Mouse (Mus musculus) kidney, postnatal 10 days (tissue): ENCODE data around the gene Bivm.

Source experiments
- DNase-seq: peaks from one replicate; pipeline ENCODE4 v3.0.0; 2021; ENCODE audit warnings: mixed read lengths

Gene Bivm

DNA sequence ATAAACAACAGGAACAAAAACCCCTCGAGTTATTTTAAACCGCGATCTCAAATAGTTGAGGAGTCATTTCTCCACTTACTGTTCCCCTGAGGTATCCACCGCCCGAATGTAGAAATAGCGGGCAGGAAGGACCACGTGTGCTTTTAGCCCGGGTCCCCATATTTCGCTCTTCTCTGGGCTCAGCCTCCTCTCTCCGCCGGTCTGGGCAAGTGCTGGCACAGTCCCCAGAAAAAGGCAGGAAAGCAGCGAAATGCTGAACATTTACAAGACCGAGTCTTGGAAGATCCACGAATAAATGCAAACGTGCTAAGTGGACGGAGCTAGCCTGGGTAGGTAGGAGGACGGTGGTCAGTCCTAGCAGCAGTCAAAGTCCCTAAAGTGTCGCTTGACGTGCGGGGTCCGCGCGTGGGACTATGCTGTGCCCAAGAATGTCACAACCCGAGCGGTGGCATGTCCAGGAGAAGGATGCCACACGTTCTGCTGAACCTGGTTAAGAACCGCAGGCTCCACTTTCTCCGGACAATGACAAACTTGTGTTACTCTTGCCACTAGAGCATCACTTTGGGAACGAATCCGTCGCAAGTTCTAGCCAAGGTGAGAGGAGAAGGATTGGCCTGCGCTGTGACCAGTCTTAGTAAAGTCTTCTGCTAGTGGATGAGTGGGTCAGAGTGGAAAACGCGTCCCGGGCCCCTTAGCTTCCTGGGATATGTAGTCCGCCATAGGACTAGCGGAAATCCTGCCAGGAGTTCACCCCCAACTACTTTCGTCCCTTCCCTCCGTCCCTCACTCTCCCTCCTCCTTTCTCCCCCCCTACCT is at the start of gene Bivm, which contains the start of gene Kdelc1:
Gene Bivm (plus strand): TSS at position 719 of the 816 bp plus-strand sequence.
Gene Kdelc1 (minus strand): TSS at position 570 of the 816 bp plus-strand sequence.
- DNase-seq, result peak; percentile 93

DNA sequence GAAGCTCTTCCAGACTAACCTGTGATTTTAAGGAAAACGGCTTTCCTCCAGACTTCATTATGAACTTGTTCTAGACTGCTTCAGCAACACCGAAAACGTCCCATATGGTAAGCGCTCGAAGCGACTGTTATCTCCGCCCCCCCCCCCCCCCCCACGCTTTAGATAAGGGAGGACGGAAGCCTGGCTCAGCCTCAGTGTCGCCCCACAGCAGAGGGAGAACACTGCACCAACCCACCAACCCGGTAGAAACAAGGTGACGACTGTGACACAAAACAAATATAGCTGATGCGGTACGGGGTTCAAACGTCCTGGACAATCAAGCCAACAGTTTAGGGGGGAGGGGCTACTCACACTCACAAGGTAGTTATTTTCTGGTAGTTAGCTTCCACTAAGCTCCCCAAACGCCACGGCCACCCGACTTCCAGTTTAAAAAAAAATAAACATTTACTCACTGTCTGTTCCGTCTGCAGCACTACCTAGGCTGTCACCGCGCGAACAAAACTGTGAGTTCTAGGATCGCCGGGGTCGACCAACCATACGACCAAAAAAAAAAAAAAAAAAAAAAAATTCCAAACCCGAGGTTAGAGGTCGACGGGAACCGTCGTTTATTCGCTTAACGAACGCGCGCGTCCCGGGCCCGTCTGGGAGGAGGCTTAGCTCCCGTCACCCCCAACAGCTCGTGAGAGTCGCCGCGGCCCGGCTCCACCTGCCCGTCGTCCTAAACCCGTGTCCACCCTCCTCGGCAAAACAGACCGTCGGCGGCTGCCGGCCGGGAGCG is 17.1 kb upstream of the Bivm start:
- DNase-seq, result peak; percentile 47

DNA sequence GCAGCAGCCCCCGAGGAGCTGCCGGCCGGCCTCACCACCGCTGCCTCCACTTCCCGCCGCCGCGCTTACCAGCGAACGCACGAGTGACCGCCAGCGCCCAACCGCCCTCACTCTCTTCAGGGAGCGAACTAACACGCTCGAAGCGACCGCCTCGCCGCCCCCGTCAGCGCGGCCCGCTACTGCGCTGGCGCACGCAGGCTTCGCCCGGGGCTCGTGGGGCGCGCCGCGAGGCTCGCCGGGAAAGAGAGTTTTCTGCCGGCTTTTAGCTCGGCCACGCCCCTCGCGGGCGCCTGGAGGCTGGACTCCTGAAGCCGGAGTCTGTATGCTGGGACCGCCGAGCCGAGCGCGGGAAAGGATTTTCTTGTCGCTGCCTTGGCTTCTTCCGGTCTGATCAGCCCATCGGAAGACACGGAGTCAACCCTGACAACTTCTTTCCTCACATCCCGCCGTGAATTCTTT is 16.5 kb upstream of the Bivm start, which contains the start of gene Tex30:
Gene Tex30 (minus strand): TSS at position 183 of the 459 bp plus-strand sequence.
- peak; percentile 97 for DNase-seq

DNA sequence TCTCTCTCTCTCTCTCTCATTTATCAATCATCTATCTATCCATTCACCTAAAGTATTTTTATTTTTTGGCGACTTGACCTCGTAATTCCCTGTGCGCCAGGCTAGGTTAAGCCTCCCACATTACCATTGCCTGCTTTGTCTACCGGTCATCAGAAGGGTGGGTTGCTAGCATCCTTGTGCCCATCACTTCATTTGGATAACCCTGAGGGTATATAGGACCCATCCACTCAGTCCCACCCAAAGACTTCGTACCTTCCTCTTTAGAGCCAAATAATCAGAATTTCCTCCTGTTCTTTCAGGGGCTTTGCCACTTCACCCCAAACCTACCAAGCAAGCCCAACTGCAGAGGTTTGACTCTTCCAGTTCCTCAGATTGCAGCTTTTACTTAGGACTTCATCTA is 15.8 kb upstream of the Bivm start:
- DNase-seq, result no peak

DNA sequence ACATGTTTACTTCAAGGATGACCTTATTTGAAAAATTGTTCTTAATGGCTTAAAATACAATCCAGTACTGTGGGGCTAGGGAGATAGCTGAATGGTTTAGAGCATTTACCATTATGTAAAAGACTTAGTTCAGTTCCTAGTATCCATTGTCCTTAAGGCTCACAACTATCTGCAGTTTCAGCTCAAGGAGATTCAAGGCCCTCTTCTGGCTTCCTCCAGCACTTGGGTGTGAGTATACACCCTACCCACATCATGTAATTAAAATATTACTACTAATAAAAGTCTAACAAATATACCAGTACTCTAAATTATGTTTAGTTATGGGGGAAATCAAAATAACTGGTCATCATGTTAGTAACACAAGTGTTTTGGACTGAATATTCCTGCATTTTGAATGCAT is 1.2 kb upstream of the Bivm start:
- DNase-seq, result no peak

DNA sequence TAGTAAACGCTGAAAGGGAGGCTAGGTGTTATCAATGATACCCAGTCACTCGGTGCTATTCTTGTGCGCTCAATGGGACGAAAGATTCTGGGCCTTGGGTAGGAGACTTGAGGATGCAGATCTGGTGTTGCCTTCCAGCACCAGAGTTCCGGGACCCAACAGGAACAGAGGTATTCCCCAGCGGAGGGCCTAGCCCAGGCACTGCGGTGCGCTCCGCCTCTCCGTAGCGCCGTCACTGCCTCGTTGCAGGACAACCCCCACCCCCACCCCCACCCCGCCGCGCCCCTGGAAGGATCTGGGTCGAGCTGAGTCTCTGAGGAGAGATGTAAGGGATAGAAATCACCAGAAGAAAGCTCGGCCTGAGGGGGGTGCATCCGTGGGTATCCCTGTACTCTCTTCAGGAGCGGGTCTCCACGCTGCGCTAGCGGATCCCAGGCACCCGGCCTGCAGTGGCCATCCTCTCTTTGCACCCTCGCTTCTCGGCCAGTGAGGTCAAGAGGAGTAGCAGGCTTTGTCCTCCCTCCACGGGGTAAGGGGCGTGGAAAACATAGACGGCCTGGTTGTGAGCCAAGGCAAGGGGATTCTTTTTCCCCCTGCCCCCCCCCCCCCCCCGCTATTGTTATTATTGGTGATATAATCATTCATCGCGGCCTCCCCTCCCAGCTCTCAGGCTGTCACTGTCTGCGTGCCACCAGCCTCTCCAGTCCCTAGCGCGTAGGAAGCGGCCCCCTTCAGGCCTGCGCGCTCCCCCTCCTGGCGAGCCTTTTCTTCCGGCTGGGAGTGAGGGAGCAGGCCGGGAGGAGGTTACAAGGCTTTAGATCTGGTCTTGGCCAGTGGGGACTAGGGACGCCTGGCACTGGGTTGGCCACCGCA is 680 bp downstream of the Bivm start:
- peak; percentile 91 for DNase-seq

DNA sequence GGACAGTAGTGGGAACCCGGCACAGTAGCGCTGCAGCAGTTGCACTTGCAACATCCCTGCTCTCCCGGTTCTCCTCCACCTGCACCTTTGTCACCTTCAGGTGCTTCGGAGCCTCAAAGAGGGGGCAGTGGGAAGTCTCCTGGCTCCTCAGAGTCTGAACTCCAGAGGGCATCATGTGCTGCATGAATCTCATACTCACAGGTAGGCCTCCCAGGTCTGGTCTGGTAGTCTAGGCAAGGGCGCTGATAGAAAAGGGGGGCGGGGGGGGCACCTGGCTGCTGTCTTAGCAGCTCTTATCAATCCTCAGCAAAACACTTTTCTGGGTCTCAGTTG is 1.3 kb downstream of the Bivm start:
- no peak for DNase-seq

DNA sequence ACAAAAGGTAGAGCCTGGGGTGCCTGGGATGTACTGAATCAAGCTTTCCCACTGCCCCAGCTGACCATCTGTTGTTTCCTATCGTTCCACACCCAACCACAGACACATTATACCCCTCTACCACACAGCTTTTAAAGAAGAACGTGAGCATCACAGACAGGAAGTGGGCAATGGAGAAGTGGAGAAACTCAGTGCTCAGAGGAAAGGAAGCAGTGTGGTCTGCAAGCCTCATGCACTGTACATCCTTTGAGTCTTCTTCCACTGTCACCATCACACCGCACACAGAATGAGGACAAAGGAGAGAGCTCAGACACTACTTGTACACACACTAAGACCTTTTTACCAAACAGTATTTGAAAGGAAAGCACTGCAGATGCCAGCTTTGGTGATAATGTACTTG is 3.5 kb downstream of the Bivm start:
- DNase-seq, result no peak

DNA sequence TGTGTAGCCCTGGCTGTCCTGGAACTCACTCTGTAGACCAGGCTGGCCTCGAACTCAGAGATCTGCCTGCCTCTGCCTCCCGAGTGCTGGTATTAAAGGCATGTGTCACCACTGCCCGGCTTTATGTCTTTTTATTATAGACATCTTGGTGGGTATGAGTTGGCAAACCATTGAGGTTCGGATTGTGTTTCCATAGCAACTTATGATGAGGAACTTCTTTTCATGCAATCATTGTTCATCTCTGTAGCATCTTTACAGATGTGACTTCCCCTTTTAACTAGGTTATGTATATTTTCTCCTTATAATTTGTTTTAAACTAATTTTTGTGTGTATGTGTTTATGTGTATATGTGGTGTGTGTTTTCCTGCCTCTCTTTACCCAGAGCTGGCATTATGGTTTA is 6.8 kb downstream of the Bivm start:
- no peak for DNase-seq

DNA sequence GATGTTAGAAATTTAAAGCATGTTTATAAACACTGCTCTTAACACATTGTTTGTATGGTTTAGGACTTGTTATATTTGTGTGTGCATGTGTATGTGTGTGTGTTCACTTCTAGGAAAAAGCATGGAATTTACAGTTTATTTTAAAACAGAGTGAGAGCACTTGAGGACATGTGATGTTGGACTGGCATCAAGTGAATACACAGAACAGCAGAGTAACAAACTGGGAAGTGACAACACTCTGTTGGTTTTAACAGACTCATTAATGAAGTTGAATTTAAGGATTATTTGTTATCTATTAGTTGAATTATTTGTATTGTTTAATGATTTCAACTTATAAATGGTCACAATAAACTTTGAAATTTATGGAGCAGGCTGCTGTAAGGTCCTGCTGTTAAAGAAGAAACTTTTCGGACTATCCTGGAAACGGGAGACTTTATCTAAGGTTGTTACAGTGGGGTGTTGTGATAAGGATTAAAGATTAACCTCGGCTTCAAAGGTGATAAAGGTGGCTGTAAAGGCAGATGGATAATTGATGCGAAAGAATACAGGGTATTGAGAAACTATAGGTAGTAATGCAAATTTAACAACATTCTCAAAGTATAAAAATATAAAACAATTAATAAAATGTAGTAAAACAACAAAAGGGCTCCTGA is 11.3 kb downstream of the Bivm start:
- no peak for DNase-seq

DNA sequence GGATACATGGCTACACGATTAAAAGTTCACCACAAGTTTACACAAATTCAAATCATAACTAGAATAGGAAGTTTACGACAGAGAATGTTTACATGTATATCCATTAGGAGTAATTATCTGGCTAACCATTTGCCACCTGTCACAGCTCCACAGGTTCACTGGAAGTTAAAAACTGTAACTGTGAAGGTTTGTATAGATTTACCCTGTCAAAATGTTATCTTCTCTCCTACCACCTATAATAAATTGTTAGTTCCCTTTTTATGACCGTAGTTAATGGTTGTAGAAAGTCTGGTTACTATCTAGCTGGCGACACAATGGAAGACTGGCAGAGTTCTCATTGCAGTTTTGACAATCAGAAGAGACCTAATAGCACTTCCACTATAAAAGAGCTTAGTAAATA is 21.5 kb downstream of the Bivm start:
- DNase-seq, result no peak

DNA sequence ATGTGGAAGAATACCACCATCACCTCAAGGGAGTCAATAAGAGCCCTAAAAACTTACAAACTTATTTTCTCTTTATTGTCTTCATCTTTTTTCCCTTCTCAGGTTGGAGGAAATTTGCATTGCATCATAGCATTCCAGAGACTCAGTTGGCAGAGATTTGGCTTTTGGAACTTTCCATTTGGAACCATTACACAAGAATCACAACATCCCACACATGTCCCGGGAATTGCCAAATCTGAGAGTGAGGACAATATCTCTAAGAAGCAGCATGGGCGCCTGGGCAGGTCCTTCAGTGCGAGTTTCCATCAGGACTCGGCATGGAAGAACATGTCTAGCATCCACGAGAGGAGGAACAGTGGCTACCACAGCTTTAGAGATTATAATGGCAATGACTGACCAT is 24.0 kb downstream of the Bivm start:
- no peak for DNase-seq

DNA sequence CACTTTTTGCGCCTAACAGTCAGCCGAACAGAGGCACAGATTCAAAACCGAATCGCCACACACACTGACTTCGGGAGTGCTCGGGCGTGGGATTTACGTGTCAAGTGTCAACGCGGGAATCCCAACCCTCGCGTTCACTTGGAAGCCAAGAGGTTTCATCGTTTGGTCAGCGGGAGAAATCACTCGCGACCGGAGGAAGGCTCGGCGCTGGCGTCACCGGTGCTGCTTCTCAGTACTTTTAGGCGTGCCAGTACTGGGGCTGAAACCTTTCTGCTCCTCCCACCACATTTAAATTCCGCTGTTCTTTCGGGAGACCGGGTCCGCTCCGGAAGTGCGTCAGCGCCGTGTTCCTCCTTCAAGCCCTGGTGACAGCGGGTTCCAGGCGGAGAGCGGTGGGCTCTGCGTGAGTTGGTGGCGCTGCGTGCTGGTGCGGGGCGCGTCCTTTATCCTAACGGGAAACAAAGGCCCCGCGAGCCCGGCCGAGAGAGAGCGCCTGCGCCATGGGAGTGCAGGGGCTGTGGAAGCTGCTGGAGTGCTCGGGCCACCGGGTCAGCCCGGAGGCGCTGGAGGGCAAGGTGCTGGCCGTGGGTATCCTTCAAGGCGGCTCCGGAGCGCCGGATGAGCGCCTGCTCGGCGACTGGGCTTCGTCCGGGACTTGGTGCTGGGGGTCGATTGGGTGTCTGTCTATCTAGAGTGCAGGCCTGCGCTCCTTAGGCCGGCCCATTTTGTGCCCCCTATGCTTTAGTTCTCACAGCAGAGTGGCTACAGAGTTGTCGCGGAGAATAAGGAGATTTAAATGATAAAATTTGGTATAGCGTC is 29.0 kb downstream of the Bivm start, which contains the start of gene Ercc5:
Gene Ercc5 (plus strand): TSS at position 182 of the 819 bp plus-strand sequence.
- DNase-seq, result peak; percentile 89

DNA sequence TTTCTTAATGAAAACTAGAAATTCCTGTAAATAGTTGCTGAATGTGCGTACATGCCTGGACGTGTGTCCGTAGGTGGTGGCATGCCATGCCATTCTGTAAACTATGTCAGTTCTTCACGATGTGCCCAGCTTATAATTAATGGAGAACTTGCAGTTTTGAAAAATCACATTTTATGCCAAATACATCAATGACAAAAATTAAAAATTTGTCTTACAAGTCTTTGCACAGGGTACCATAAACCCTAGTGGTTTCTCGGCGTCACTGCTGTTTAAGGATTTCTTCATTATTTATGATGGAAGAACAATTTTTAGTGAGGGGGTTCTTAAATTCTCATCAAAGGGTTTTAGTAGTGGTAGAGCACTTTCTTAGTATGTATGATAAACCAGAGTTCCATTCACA is 29.9 kb downstream of the Bivm start:
- no peak for DNase-seq

DNA sequence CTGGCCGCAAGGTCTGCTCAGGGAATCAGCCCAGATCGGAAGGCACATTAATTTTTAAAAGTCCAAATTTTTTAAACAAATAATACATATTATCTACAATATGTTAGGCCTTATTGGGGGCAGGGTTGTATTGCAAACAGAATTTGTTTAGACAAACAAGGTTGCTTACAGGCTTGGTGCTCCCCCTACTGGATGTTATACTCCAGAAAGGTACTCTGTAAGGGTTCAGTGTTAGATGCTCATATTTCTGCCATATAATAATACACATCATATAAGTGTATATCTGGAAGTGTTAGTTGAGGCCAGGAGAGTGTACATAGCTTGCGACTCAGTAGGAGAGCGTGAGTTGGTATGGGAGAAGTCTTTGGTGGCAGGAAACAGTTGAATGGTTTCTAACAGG is 36.5 kb downstream of the Bivm start:
- peak; percentile 15 for DNase-seq

DNA sequence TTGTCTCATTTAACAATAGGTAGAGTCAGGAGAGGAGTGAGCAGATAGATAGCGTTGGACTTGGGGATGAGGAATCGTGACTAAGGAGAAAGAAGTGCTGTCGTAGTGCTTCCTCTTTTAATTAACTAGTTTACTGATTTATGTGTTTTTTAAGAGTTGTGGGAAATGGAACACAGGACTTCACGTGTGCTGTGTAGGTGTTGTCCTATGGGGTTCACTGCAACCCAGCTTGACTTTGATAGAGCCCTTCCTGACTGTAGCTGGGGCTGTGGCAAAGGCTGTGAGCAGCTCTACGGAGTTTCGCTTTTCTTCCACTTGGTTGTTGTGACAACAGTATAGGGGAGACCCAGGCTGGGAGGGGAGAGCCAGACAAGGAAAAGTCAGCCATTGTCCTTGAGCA is 39.6 kb downstream of the Bivm start:
- no peak for DNase-seq

DNA sequence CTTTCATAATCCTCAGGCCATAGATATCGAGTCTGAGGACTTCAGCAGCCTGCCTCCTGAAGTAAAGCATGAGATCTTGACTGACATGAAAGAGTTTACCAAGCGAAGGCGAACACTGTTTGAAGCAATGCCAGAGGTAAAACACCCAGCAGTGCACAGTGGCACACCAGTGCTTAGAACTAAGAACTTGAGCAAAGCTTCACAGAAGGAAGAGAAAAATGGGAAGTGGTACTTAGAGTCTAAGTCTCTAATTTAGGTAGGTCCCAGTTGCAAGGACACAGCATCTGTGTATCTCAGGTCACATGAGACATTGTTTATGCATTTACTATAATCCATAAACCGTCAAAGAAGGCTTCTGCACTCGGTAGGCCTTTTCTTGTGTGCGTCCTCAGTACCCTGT is 43.1 kb downstream of the Bivm start:
- DNase-seq, result no peak

DNA sequence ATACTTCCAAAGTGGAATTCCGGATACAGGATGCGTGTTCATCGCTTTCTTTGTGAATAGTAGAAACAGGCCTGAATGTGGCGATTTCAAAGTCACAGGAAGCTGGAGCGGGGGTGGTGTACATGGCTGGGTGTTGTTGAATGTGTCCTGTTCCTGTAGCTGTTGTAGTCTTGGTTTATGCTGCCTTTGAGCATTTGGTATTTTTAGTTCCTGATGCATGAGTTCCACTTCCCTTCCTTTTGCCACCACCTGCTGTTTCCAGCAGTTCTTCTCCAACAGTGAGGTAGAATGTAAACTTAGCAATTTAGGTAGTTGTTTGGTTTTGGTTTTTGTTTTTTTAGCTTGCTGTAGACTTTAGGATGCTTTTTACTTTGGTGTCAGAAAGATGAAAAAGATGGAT is 43.6 kb downstream of the Bivm start:
- no peak for DNase-seq

DNA sequence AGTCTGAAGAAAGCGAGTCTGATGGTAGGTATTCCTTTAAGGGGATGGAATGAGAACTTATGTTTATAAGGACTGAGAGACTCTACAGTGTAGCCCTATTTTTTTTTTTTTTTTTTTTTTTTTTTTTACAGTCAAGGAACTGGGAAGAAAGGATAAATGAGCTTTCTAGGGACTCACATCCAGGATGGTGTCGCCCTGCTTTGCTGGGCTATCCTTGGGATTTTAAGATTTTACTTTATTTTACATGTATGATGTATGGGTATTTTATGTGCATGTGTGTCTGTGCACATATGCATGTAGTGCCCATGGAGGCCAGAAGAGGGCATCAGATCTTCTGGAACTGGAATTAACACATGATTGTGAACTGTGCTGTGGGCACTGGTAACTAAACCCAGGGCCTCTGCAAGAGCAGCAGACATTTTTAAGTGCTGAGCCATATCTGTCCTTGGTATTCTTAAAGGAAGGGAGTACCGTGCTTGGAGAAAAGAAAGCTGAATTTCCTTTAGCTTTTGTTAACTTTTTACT is 49.2 kb downstream of the Bivm start:
- DNase-seq, result no peak

DNA sequence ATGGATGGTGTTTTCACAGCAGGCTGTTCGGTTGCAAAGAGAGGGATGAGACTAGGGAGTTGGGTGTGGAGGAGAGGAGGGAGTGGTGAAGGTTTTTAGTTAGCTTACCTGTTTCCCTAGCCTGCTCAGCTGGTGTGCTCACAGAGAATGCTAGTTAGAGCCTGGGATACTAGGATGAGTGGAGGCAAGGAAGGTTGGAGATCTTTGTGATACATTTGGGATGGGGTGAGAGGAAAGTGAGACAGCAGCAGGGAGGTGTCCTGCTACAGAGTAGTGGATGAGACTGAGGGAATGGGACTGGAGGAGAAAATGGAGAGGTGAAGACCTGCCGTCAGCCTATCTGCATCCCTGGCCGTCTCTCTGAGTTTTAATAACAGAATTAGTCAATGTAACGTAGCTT is 53.9 kb downstream of the Bivm start:
- no peak for DNase-seq

DNA sequence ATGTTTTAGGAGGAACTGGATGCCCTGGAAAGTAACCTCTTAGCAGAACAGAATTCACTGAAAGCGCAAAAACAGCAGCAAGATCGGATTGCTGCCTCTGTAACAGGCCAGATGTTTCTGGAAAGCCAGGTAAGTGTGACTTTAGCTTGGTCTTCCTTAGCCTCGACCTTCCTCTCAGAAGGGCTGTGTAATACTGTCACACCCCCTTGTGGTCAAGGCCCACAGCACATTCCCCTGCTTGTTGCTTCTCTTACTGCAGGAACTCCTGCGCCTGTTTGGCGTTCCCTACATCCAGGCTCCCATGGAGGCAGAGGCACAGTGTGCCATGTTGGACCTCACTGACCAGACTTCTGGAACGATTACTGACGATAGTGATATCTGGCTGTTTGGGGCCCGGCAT is 55.1 kb downstream of the Bivm start:
- DNase-seq, result peak; percentile 14
